Mouse (Mus musculus): ENCODE measurements around the gene Mdk. TPM values are rescaled to one million over a fixed set of nuclear protein-coding genes. Genes with fewer than 3 reads are reported as not detected.

Gene Mdk
- polyA plus RNA-seq, 1 experiment from 2014 or later = 6.8 TPM

- Histone ChIP-seq H3K9ac (replicated peaks) (no peak overlapping the region), H3K9me3 (ENCODE audit: low read length) (no peaks in the 10 kb centered on the region), H3K36me3 (replicated peaks; ENCODE audit: insufficient read depth, low read length) (peaks cover 21% of the 10 kb centered on the region), H3K4me3 (ENCODE audit: low read depth, low read length) (no peak overlapping the region), H3K27ac (ENCODE audit: low read depth) (no peak overlapping the region), H3K27me3 (ENCODE audit: insufficient read depth, low read length) (no peaks in the 10 kb centered on the region), H3K4me1 (ENCODE audit: insufficient read depth) (0 out of 2 replicates have a peak, but pooled peaks cover 2% of the 10 kb centered on the region), H3K4me2 (ENCODE audit: low read depth, low read length) (no peak overlapping the region)
- 88% methylated on average over 2 of the region's 2 CpGs for WGBS (ENCODE audit: insufficient replicate concordance)
- ATAC-seq (no peak), DNase-seq (no peak)
- TF ChIP-seq CTCF (IDR thresholded peaks at IDR 0.05; ENCODE audit: low read depth) (no peak), EP300 (IDR thresholded peaks at IDR 0.05; ENCODE audit: low read depth) (no peak)
Observed at GRCm38 (mm10) chr2:91906141-91906540, 26.0 kb downstream of the Mdk start.

- WGBS (ENCODE audit: insufficient replicate concordance) = 76% methylated on average over 5 of the region's 5 CpGs
Observed at GRCm38 (mm10) chr2:91904618-91905307, 27.3 kb downstream of the Mdk start.

GRCm38 (mm10) chr2:91903171-91903925 lies 28.7 kb downstream of the Mdk start:
- Histone ChIP-seq H3K9ac (replicated peaks) (no peak overlapping the region), H3K4me1 (ENCODE audit: insufficient read depth) (0 out of 2 replicates have a peak, but pooled peaks cover 2% of the 10 kb centered on the region), H3K4me3 (ENCODE audit: low read depth, low read length) (no peak overlapping the region), H3K36me3 (replicated peaks; ENCODE audit: insufficient read depth, low read length) (peaks cover 18% of the 10 kb centered on the region), H3K27me3 (ENCODE audit: insufficient read depth, low read length) (no peaks in the 10 kb centered on the region), H3K9me3 (ENCODE audit: low read length) (no peaks in the 10 kb centered on the region), H3K27ac (ENCODE audit: low read depth) (no peak overlapping the region), H3K4me2 (ENCODE audit: low read depth, low read length) (no peak overlapping the region)
- 86% methylated on average over 3 of the region's 3 CpGs for WGBS (ENCODE audit: insufficient replicate concordance)
- TF ChIP-seq EP300 (IDR thresholded peaks at IDR 0.05; ENCODE audit: low read depth) = no peak
- no peak for TF ChIP-seq CTCF (IDR thresholded peaks at IDR 0.05; ENCODE audit: low read depth)
- DNase-seq (no peak), ATAC-seq (no peak)

More at GRCm38 (mm10) chr2:91904618-91905307, 27.3 kb downstream of the Mdk start:
- Histone ChIP-seq H3K27ac (ENCODE audit: low read depth) (no peak overlapping the region), H3K27me3 (ENCODE audit: insufficient read depth, low read length) (no peaks in the 10 kb centered on the region), H3K36me3 (replicated peaks; ENCODE audit: insufficient read depth, low read length) (peaks cover 21% of the 10 kb centered on the region), H3K4me3 (ENCODE audit: low read depth, low read length) (no peak overlapping the region), H3K9me3 (ENCODE audit: low read length) (no peaks in the 10 kb centered on the region), H3K4me1 (ENCODE audit: insufficient read depth) (0 out of 2 replicates have a peak, but pooled peaks cover 2% of the 10 kb centered on the region), H3K9ac (replicated peaks) (no peak overlapping the region), H3K4me2 (ENCODE audit: low read depth, low read length) (no peak overlapping the region)
- TF ChIP-seq CTCF (IDR thresholded peaks at IDR 0.05; ENCODE audit: low read depth) (no peak), EP300 (IDR thresholded peaks at IDR 0.05; ENCODE audit: low read depth) (no peak)
- no peak for ATAC-seq
- DNase-seq = no peak

- no peak for TF ChIP-seq CTCF (IDR thresholded peaks at IDR 0.05; ENCODE audit: low read depth)
- no peak for TF ChIP-seq EP300 (IDR thresholded peaks at IDR 0.05; ENCODE audit: low read depth)
- Histone ChIP-seq H3K9me3 (ENCODE audit: low read length) (no peaks in the 10 kb centered on the region), H3K27ac (ENCODE audit: low read depth) (no peak overlapping the region), H3K4me3 (ENCODE audit: low read depth, low read length) (no peak overlapping the region), H3K27me3 (ENCODE audit: insufficient read depth, low read length) (no peaks in the 10 kb centered on the region), H3K4me2 (ENCODE audit: low read depth, low read length) (no peak overlapping the region), H3K36me3 (replicated peaks; ENCODE audit: insufficient read depth, low read length) (peaks cover 14% of the 10 kb centered on the region), H3K4me1 (ENCODE audit: insufficient read depth) (0 out of 2 replicates have a peak, but pooled peaks cover 2% of the 10 kb centered on the region), H3K9ac (replicated peaks) (no peak overlapping the region)
- no peak for DNase-seq
- no peak for ATAC-seq
- WGBS (ENCODE audit: insufficient replicate concordance) = 74% methylated on average over 5 of the region's 5 CpGs
Observed at GRCm38 (mm10) chr2:91902336-91902735, 29.8 kb downstream of the Mdk start.

- no peak for DNase-seq
- TF ChIP-seq EP300 (IDR thresholded peaks at IDR 0.05; ENCODE audit: low read depth) (no peak), CTCF (IDR thresholded peaks at IDR 0.05; ENCODE audit: low read depth) (no peak)
- Histone ChIP-seq H3K4me3 (ENCODE audit: low read depth, low read length) (no peak overlapping the region), H3K27ac (ENCODE audit: low read depth) (no peak overlapping the region), H3K9me3 (ENCODE audit: low read length) (no peaks in the 10 kb centered on the region), H3K9ac (replicated peaks) (no peak overlapping the region), H3K4me1 (ENCODE audit: insufficient read depth) (no peaks in the 10 kb centered on the region), H3K4me2 (ENCODE audit: low read depth, low read length) (no peak overlapping the region), H3K36me3 (replicated peaks; ENCODE audit: insufficient read depth, low read length) (peaks cover 17% of the 10 kb centered on the region), H3K27me3 (ENCODE audit: insufficient read depth, low read length) (no peaks in the 10 kb centered on the region)
- WGBS (ENCODE audit: insufficient replicate concordance) = 89% methylated on average over 8 of the region's 8 CpGs
- no peak for ATAC-seq
Observed at GRCm38 (mm10) chr2:91900431-91900830, 31.7 kb downstream of the Mdk start.

- no peak overlapping the region for H3K27ac ChIP-seq (ENCODE audit: low read depth)
- DNase-seq = no peak
- no peaks in the 10 kb centered on the region for H3K9me3 ChIP-seq (ENCODE audit: low read length)
- H3K4me3 ChIP-seq (ENCODE audit: low read depth, low read length) = no peak overlapping the region
- H3K36me3 ChIP-seq (replicated peaks; ENCODE audit: insufficient read depth, low read length) = peaks cover 17% of the 10 kb centered on the region
- TF ChIP-seq EP300 (IDR thresholded peaks at IDR 0.05; ENCODE audit: low read depth) (no peak), CTCF (IDR thresholded peaks at IDR 0.05; ENCODE audit: low read depth) (no peak)
- H3K4me2 ChIP-seq (ENCODE audit: low read depth, low read length) = no peak overlapping the region
- H3K9ac ChIP-seq (replicated peaks) = no peak overlapping the region
- no peaks in the 10 kb centered on the region for H3K4me1 ChIP-seq (ENCODE audit: insufficient read depth)
- 93% methylated on average over 3 of the region's 3 CpGs for WGBS (ENCODE audit: insufficient replicate concordance)
- no peak for ATAC-seq
- no peaks in the 10 kb centered on the region for H3K27me3 ChIP-seq (ENCODE audit: insufficient read depth, low read length)
Observed at GRCm38 (mm10) chr2:91899141-91899540, 33.0 kb downstream of the Mdk start.
